Mouse (Mus musculus) retina, embryonic 14.5 days (tissue): ENCODE measurements around the gene Fstl1.

Experiments
- DNase-seq: peaks from one replicate; pipeline ENCODE4 v3.0.0-alpha.2; 2015; ENCODE audit warnings: low spot score

The Fstl1 gene

GRCm38 (mm10) chr16:37787558-37788194, 11.0 kb downstream of the Fstl1 start:
- DNase-seq = no peak

- DNase-seq = peak; percentile 61
These were observed 11.8 kb downstream of the Fstl1 start for GRCm38 (mm10) chr16:37788367-37789014.

GRCm38 (mm10) chr16:37789015-37789381, 12.3 kb downstream of the Fstl1 start:
- no peak for DNase-seq

- DNase-seq = no peak
These were observed 12.8 kb downstream of the Fstl1 start for GRCm38 (mm10) chr16:37789394-37789920.

- no peak for DNase-seq
These were observed 13.5 kb downstream of the Fstl1 start for GRCm38 (mm10) chr16:37790008-37790780.

GRCm38 (mm10) chr16:37790781-37791175, 14.1 kb downstream of the Fstl1 start:
- no peak for DNase-seq

GRCm38 (mm10) chr16:37795651-37796150, 19.0 kb downstream of the Fstl1 start:
- no peak for DNase-seq

GRCm38 (mm10) chr16:37796270-37796669, 19.6 kb downstream of the Fstl1 start:
- DNase-seq = no peak

- DNase-seq = no peak
These were observed 24.4 kb downstream of the Fstl1 start for GRCm38 (mm10) chr16:37801097-37801496.

GRCm38 (mm10) chr16:37802686-37803295, 26.1 kb downstream of the Fstl1 start:
- peak; percentile 38 for DNase-seq

GRCm38 (mm10) chr16:37803387-37803950, 26.8 kb downstream of the Fstl1 start:
- DNase-seq = no peak

GRCm38 (mm10) chr16:37805746-37806495, 29.2 kb downstream of the Fstl1 start:
- no peak for DNase-seq

GRCm38 (mm10) chr16:37807269-37807668, 30.6 kb downstream of the Fstl1 start:
- no peak for DNase-seq

GRCm38 (mm10) chr16:37808866-37809622, 32.4 kb downstream of the Fstl1 start:
- DNase-seq = peak; percentile 65

- DNase-seq = no peak
These were observed 32.9 kb downstream of the Fstl1 start for GRCm38 (mm10) chr16:37809623-37809992.

GRCm38 (mm10) chr16:37811874-37812273, 35.2 kb downstream of the Fstl1 start:
- no peak for DNase-seq

GRCm38 (mm10) chr16:37812474-37812886, 35.8 kb downstream of the Fstl1 start:
- peak; percentile 41 for DNase-seq

- DNase-seq = no peak
These were observed 37.2 kb downstream of the Fstl1 start for GRCm38 (mm10) chr16:37813691-37814382.

- peak; percentile 79 for DNase-seq
These were observed 37.8 kb downstream of the Fstl1 start for GRCm38 (mm10) chr16:37814383-37814971.
